Mouse (Mus musculus): ENCODE results near the gene Adh7.

The Adh7 gene

DNA sequence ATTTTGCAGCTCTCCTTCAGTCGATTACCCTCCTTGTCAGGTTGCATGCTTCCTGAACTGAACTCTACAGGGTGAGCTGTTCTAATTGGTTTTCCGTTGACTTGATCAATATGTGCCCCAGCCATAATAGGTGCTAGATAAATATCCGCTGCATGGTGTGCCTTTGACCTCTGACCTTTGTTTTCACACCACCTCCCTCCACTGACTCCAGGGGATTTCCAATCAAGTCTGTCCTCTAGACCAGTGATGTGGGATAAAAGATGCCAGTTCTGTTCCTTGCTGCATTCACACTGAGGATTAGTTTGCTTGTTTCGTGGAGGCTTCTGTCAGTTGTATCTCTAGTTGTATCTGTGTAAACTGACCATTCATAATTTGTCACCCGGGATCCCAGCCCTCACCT, 36.6 kb downstream of the Adh7 start:
- no peak for DNase-seq (ENCODE audit: low read depth)

DNA sequence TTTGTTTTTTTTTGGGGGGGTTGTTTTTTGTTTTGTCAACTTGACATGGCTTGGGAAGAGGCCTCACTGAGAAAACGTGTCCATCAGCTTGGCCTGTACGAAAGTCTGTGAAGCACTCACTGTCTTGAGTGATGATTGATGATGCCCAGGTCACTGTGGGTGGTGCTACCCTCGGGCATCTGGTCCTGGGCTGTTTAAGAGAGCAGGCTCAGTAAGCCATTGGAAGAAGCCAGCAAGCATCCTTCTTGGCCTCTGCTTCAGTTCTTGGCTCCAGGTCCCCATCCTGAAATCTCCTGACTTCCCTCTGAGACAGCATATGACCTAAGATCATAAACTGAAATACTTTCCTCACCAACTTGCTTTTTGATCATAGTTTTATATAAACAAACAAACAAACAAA, 37.8 kb downstream of the Adh7 start:
- DNase-seq (ENCODE audit: low read depth) = no peak

- DNase-seq (ENCODE audit: low read depth) = no peak
Measured at GRCm38 (mm10) chr3:138255780-138256550, 38.4 kb downstream of the Adh7 start.

- DNase-seq (ENCODE audit: low read depth) = no peak
Measured at GRCm38 (mm10) chr3:138260721-138261669, 43.4 kb downstream of the Adh7 start, which contains the start of gene Adh1. Gene Adh1, plus strand, starts transcription at chr3:138260991.

- DNase-seq (ENCODE audit: low read depth) = no peak
Measured at GRCm38 (mm10) chr3:138262568-138262967, 45.0 kb downstream of the Adh7 start.

DNA sequence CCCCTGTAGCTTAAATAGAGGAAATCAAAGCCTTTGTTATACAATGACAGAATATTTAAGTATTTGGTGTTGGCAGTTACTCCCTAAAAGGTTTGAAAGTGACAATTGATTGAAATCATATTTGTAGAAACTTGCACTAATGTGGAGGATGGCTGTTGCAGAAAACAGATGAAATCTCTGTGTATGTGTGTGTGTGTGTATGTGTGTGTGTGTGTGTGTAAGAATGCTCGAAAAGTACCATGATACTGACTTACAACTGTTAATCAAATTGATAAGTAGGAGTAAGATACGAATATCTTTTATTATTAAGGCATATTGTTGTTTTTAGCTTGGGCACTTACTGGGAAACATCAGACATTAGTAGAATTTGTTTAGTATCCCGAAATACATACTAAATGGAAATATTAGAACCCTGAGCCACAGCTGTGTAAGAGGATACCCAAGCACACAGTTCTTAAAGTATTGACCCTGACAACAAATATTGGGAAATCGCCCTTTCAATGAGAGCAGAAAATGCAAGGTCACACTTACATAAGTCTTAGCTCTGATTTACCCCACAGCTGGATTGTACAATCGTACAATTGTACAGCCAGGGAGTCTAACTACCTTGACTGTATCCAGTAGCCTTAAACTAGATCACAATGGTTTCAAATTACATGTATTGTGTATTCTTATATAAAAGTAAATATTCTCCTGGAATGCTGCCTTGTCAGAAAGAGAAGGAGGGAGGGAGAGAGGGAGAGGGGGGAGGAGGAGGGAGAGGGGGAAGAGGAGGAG, 45.8 kb downstream of the Adh7 start:
- no peak for DNase-seq (ENCODE audit: low read depth)

DNA sequence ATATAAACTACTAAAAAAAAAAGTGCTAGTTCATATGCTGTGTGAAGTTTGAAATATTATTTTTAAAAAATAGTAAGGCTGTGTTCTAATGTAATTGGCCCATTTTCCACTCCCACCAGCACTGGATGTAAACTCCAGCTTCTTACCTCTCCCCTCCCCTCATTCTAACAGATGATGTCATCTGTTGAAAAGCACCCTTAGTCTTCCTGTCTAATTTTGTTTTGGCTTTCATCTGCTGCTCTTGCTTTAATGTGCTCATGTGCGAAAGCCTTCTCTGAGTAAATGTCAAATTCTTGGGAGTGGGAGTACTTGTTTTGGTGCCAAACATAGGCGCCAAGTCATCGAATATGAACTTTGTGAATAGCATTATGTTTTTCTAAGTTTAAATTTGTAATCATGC, 47.1 kb downstream of the Adh7 start:
- DNase-seq (ENCODE audit: low read depth) = no peak

GRCm38 (mm10) chr3:138270507-138270906, 52.9 kb downstream of the Adh7 start:
- DNase-seq (ENCODE audit: low read depth) = no peak

DNA sequence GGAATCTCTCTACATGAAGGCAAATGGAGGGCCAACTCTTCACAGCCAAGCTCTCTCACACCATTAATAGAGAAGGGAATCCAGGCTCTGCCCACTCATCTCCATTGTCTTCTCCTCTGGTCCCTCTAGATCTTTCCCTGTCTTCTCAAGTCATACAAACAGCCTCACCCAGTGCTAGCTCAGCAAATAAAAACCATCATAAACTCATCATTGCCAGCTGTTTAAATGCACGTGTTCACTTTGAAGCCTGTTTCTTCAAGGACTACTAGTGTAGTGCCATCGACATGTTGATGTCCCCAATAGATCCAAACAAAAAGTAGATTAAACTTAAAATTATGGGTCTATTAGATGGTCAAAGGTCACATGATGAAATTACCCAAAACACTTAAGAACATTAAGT, 53.7 kb downstream of the Adh7 start:
- no peak for DNase-seq (ENCODE audit: low read depth)

- DNase-seq (ENCODE audit: low read depth) = no peak
Measured at GRCm38 (mm10) chr3:138273080-138273479, 55.5 kb downstream of the Adh7 start.

DNA sequence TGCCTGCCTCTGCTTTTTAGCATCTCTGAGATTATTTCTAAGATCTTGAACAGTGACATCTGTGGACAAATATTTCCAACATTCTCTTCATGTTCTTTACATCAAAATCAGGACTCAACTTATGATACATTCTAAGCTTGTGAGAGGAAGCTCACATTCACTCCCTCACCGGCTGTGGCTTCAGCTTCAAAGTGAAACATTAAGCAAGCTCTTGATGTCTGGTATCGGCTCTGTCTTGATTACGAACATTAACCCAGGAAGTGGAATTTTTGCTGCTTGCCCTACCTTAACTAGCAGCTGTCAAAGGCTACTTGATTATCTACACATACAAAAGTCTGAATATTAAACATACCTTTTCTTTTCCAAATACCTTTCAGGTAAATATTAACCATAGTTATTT, 57.5 kb downstream of the Adh7 start:
- no peak for DNase-seq (ENCODE audit: low read depth)

DNA sequence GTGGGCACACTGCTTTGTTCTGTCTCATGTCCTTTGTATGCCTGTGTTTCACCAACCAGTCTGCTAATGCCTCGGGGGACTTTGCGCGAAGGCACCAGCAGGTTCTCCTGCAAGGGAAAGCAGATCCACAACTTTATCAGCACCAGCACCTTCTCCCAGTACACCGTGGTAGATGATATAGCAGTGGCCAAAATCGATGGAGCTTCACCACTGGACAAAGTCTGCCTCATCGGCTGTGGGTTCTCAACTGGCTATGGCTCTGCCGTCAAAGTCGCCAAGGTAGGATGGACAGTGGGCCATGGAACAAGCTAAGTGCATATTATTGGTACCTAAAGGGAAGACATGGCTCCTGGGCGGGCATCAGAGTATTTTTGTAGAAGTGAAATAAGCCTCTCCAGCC, 65.0 kb downstream of the Adh7 start:
- no peak for DNase-seq (ENCODE audit: low read depth)
